Mouse (Mus musculus) embryonic facial prominence, embryonic 14.5 days (tissue): ENCODE results near the gene Kcnmb1. TPM values are rescaled to one million over a fixed set of nuclear protein-coding genes. Genes with fewer than 3 reads are reported as not detected.
A peak's percentile ranks its signal among the peaks of the same experiment; 100 is the strongest.

Experiments used
- ATAC-seq: fragments of 200-750 bp; cut with Nextera tagmentation; 2 replicates; pipeline ENCODE4 v1.8.0; 2017; ENCODE audit warnings: low read depth, moderate number of reproducible peaks, moderate TSS enrichment
- DNase-seq: peaks from one replicate; pipeline ENCODE4 v3.0.0-alpha.2; 2015; ENCODE audit warnings: low spot score
- H3K27ac ChIP-seq: fragments of 300-500 bp; sonication (generic); replicated peaks from 2 replicates; pipeline ENCODE4 v1.5.1; 2014; ENCODE audit warnings: low read depth, mild to moderate bottlenecking, low read length, moderate library complexity
- H3K27me3 ChIP-seq: fragments of 300-500 bp; sonication (generic); replicated peaks from 2 replicates; pipeline ENCODE4 v1.6.1; 2014; ENCODE audit warnings: low read length; ENCODE audit not compliant: control insufficient read depth, insufficient read depth
- H3K36me3 ChIP-seq: fragments of 300-500 bp; sonication (generic); 2 replicates; pipeline ENCODE4 v1.6.1; 2014; ENCODE audit warnings: low read length, mixed read lengths; ENCODE audit not compliant: control insufficient read depth, insufficient read depth
- H3K4me1 ChIP-seq: fragments of 300-500 bp; sonication (generic); 2 replicates; pipeline ENCODE4 v1.6.1; 2014; ENCODE audit warnings: antibody characterized with exemption, low read length; ENCODE audit not compliant: control insufficient read depth, insufficient read depth
- H3K4me2 ChIP-seq: fragments of 300-500 bp; sonication (generic); 2 replicates; pipeline ENCODE4 v1.6.1; 2014; ENCODE audit warnings: low read depth, mild to moderate bottlenecking, low read length, moderate library complexity, mixed read lengths
- H3K4me3 ChIP-seq: fragments of 300-500 bp; sonication (generic); 2 replicates; pipeline ENCODE4 v1.5.1; 2014; ENCODE audit warnings: low read depth, mild to moderate bottlenecking, low read length
- H3K9ac ChIP-seq: fragments of 300-500 bp; sonication (generic); 2 replicates; pipeline ENCODE4 v1.6.1; 2014; ENCODE audit warnings: low read depth, mild to moderate bottlenecking, low read length, moderate library complexity, mixed read lengths
- H3K9me3 ChIP-seq: fragments of 300-500 bp; sonication (generic); 2 replicates; pipeline ENCODE4 v1.6.1; 2016; ENCODE audit warnings: low read length; ENCODE audit not compliant: control insufficient read depth
- WGBS: fragments of 180-500 bp; shearing (Covaris S2); extraction: QIAGEN DNeasy Blood & Tissue Kit; methylation state at CpG from one replicate; pipeline ENCODE4 v1.1.7; 2014; 5-methylcytosine and 5-hydroxymethylcytosine counted together
- polyA plus RNA-seq: library from polyadenylated mRNA; unstranded; fragments of >200 nt; fragmentation: Nextera tagmentation; extraction: Ambion mirVana; gene quantifications from 2 replicates; pipeline ENCODE4 v1.2.1, GENCODE M21; 2014

Kcnmb1 gene
- polyA plus RNA-seq, 1 experiment from 2014 or later = 0.22 TPM

DNA sequence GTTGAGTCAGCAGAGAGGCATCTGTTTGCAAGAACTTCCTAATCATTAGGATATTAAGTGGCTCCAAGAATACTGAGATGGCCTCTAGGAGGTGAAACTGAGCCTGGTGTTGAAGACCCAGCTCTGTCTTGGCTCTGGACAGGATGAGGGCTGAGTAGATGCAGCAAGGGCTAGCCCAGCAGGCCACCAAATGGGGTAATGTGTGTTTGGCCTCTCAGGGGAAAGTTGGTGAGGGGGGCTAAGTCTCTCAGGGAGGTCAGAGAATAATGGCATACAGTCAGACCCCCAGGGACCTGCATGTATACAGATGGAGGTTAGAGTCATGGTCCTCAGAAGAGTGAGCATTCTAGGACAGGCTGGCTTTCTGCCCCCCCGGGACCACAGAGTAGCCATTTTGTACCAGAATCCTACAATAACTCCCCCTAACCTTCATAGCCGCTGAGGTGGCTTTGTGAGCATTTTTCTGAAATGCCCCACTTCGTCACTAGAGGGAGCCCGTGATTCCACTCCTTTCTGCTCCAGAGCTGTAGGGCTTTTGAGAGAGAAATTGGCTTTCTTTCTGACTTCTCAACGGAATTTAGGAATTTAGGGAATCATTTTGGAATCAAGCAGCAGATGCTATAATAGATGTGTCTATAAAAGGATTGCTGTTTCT lies 39.3 kb downstream of the Kcnmb1 start:
- WGBS = 6% methylated on average over 5 of the region's 5 CpGs
- no peaks in the 10 kb centered on the region for H3K4me1 ChIP-seq
- H3K9me3 ChIP-seq = no peaks in the 10 kb centered on the region
- no peak overlapping the region for H3K27ac ChIP-seq
- DNase-seq (peak; percentile 33), ATAC-seq (no peak)
- no peaks in the 10 kb centered on the region for H3K36me3 ChIP-seq
- H3K4me3 ChIP-seq = no peak overlapping the region
- H3K27me3 ChIP-seq = no peaks in the 10 kb centered on the region
- H3K9ac ChIP-seq = no peak overlapping the region
- H3K4me2 ChIP-seq = no peak overlapping the region

- H3K9me3 ChIP-seq = no peaks in the 10 kb centered on the region
- H3K9ac ChIP-seq = no peak overlapping the region
- no peak overlapping the region for H3K4me3 ChIP-seq
- no peak overlapping the region for H3K27ac ChIP-seq
- no peak for ATAC-seq
- DNase-seq = no peak
- 76% methylated on average over 5 of the region's 5 CpGs for WGBS
- H3K4me2 ChIP-seq = no peak overlapping the region
- no peaks in the 10 kb centered on the region for H3K27me3 ChIP-seq
- H3K4me1 ChIP-seq = no peaks in the 10 kb centered on the region
- H3K36me3 ChIP-seq = no peaks in the 10 kb centered on the region
Observed at GRCm38 (mm10) chr11:34002593-34002965, 39.8 kb downstream of the Kcnmb1 start.

GRCm38 (mm10) chr11:34007616-34008015 lies 44.8 kb downstream of the Kcnmb1 start:
- no peaks in the 10 kb centered on the region for H3K9me3 ChIP-seq
- peaks cover 9% of the 10 kb centered on the region for H3K4me1 ChIP-seq
- no peaks in the 10 kb centered on the region for H3K36me3 ChIP-seq
- H3K4me3 ChIP-seq = no peak overlapping the region
- no peak overlapping the region for H3K4me2 ChIP-seq
- 87% methylated on average over 2 of the region's 2 CpGs for WGBS
- H3K27me3 ChIP-seq = no peaks in the 10 kb centered on the region
- no peak overlapping the region for H3K9ac ChIP-seq
- no peak overlapping the region for H3K27ac ChIP-seq
- no peak for ATAC-seq
- DNase-seq = no peak

DNA sequence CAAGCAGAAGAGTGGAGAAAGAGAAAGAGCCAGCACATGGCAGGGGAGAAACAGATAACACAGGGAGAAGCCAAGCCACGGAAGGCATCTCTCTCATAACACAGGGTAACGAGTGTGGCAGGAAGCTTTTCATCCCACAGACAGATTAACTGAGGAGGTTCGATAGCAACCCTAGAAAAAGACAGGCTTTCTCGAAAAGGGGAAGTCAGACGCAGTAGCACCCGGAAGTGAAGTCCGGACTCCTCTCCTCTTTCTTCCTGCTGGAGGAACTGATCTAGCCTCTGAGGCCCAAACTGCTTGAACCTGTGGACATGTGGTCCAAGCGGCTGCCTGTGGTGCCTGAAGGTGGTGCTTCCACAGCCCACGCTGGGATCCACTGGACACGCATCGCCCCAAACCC lies 45.4 kb downstream of the Kcnmb1 start:
- H3K4me2 ChIP-seq = no peak overlapping the region
- no peaks in the 10 kb centered on the region for H3K36me3 ChIP-seq
- DNase-seq (no peak), ATAC-seq (no peak)
- H3K4me3 ChIP-seq = no peak overlapping the region
- no peak overlapping the region for H3K9ac ChIP-seq
- H3K27ac ChIP-seq = no peak overlapping the region
- 83% methylated on average over 11 of the region's 11 CpGs for WGBS
- H3K9me3 ChIP-seq = no peaks in the 10 kb centered on the region
- H3K4me1 ChIP-seq = peaks cover 9% of the 10 kb centered on the region
- H3K27me3 ChIP-seq = no peaks in the 10 kb centered on the region

GRCm38 (mm10) chr11:34008702-34009101 lies 45.9 kb downstream of the Kcnmb1 start:
- no peak overlapping the region for H3K9ac ChIP-seq
- peaks cover 9% of the 10 kb centered on the region for H3K4me1 ChIP-seq
- no peak overlapping the region for H3K27ac ChIP-seq
- DNase-seq = peak; percentile 59
- H3K9me3 ChIP-seq = no peaks in the 10 kb centered on the region
- H3K36me3 ChIP-seq = no peaks in the 10 kb centered on the region
- H3K27me3 ChIP-seq = no peaks in the 10 kb centered on the region
- no peak overlapping the region for H3K4me3 ChIP-seq
- WGBS = 40% methylated on average over 9 of the region's 9 CpGs
- ATAC-seq = no peak
- no peak overlapping the region for H3K4me2 ChIP-seq

GRCm38 (mm10) chr11:34009316-34010087 lies 46.7 kb downstream of the Kcnmb1 start:
- DNase-seq = no peak
- ATAC-seq = no peak
- no peaks in the 10 kb centered on the region for H3K27me3 ChIP-seq
- WGBS = 80% methylated on average over 12 of the region's 12 CpGs
- H3K4me2 ChIP-seq = no peak overlapping the region
- peaks cover 9% of the 10 kb centered on the region for H3K4me1 ChIP-seq
- no peaks in the 10 kb centered on the region for H3K36me3 ChIP-seq
- no peaks in the 10 kb centered on the region for H3K9me3 ChIP-seq
- H3K27ac ChIP-seq = no peak overlapping the region
- H3K9ac ChIP-seq = no peak overlapping the region
- H3K4me3 ChIP-seq = no peak overlapping the region

- H3K9ac ChIP-seq = no peak overlapping the region
- H3K36me3 ChIP-seq = no peaks in the 10 kb centered on the region
- H3K4me2 ChIP-seq = no peak overlapping the region
- 68% methylated on average over 7 of the region's 7 CpGs for WGBS
- no peak overlapping the region for H3K4me3 ChIP-seq
- ATAC-seq (0 out of 2 replicates have a peak, but pooled peaks have one; percentile 41), DNase-seq (no peak)
- H3K27ac ChIP-seq = 0 out of 2 replicates have a peak overlapping the region, but pooled peaks have one; percentile 5
- H3K27me3 ChIP-seq = no peaks in the 10 kb centered on the region
- H3K9me3 ChIP-seq = no peaks in the 10 kb centered on the region
- H3K4me1 ChIP-seq = peaks cover 9% of the 10 kb centered on the region
Observed at GRCm38 (mm10) chr11:34010133-34010858, 47.5 kb downstream of the Kcnmb1 start.

- DNase-seq (peak; percentile 76), ATAC-seq (peak; percentile 78; the same call in 1 of the 2 replicates)
- 37% methylated on average over 4 of the region's 4 CpGs for WGBS
- Histone ChIP-seq H3K9ac (no peak overlapping the region), H3K4me2 (no peak overlapping the region), H3K36me3 (no peaks in the 10 kb centered on the region), H3K4me1 (peaks cover 9% of the 10 kb centered on the region), H3K4me3 (no peak overlapping the region), H3K27me3 (no peaks in the 10 kb centered on the region), H3K27ac (0 out of 2 replicates have a peak overlapping the region, but pooled peaks have one; percentile 5), H3K9me3 (no peaks in the 10 kb centered on the region)
Observed at GRCm38 (mm10) chr11:34010859-34011172, 48.0 kb downstream of the Kcnmb1 start.
